Mouse (Mus musculus) cerebellum, adult 2 months (tissue): ENCODE data around the gene Icam5. TPM values are rescaled to one million over a fixed set of nuclear protein-coding genes. Genes with fewer than 3 reads are reported as not detected.

ENCODE experiments used
- DNase-seq, 2 experiments: peaks; one replicate each; pipeline ENCODE4 v3.0.0; 2021
- H3K27ac ChIP-seq: fragments of 200-500 bp; 2 replicates; pipeline ENCODE4 v1.5.1; 2012; ENCODE audit warnings: low read length, control low read depth, inconsistent platforms; ENCODE audit not compliant: insufficient read depth
- H3K27me3 ChIP-seq: fragments of 200-500 bp; 2 replicates; pipeline ENCODE4 v1.6.1; 2012; ENCODE audit warnings: inconsistent platforms, mild to moderate bottlenecking, low read length, moderate library complexity; ENCODE audit not compliant: control insufficient read depth, insufficient read depth
- H3K4me1 ChIP-seq: fragments of 200-500 bp; 2 replicates; pipeline ENCODE4 v1.6.1; 2011; ENCODE audit warnings: low read length; ENCODE audit not compliant: control insufficient read depth, insufficient read depth
- H3K4me3 ChIP-seq: fragments of 200-500 bp; replicated peaks from 2 replicates; pipeline ENCODE3; 2011; ENCODE audit warnings: mild to moderate bottlenecking, low read depth, low read length, control low read depth; ENCODE audit not compliant: insufficient read depth
- CTCF ChIP-seq: fragments of 200-500 bp; IDR thresholded peaks from 2 replicates; pipeline ENCODE4 v1.5.1; 2011; ENCODE audit warnings: low read depth, mild to moderate bottlenecking, control low read depth, low read length, moderate library complexity, borderline replicate concordance; ENCODE audit not compliant: insufficient read depth
- POLR2A ChIP-seq: fragments of 200-500 bp; IDR thresholded peaks from 2 replicates; pipeline ENCODE4 v1.6.1; 2011; ENCODE audit warnings: low read length, control low read depth, borderline replicate concordance; ENCODE audit not compliant: insufficient read depth
- WGBS: fragments of 180-500 bp; shearing (Covaris S2); methylation state at CpG from one replicate; pipeline ENCODE4 v1.1.7; 2018; 5-methylcytosine and 5-hydroxymethylcytosine counted together
- polyA plus RNA-seq: library from polyadenylated mRNA; depleted of rRNA; stranded (reverse); fragments of >200 nt; gene quantifications from 2 replicates; pipeline ENCODE4 v1.2.3, GENCODE M21; 2012; rRNA removed

Icam5 gene
- polyA plus RNA-seq: 1.6 and 2.5 TPM in 2 replicates

- WGBS: under 1% methylated on average over 35 of the region's 35 CpGs
- peak in 1 of 2 experiments; percentile 35 for DNase-seq
- H3K27me3 ChIP-seq: no peaks in the 10 kb centered on the region; the same call in 1 of the 2 replicates
- no peak for TF ChIP-seq POLR2A
- no peak for TF ChIP-seq CTCF
- peaks cover 9% of the 10 kb centered on the region for H3K4me1 ChIP-seq
- H3K4me3 ChIP-seq: peak within 1 kb of the TSS; percentile 44
- H3K27ac ChIP-seq: no peak within 1 kb of the TSS
Observed at GRCm38 (mm10) chr9:21031896-21032351, at the start of gene Icam5. TSS of gene Icam5 (plus strand) at chr9:21032073.

- H3K27me3 ChIP-seq: no peaks in the 10 kb centered on the region
- TF ChIP-seq POLR2A (no peak), CTCF (no peak)
- no peak overlapping the region for H3K4me3 ChIP-seq
- H3K27ac ChIP-seq: no peak overlapping the region
- 58% methylated on average over 3 of the region's 3 CpGs for WGBS
- no peak for DNase-seq
- H3K4me1 ChIP-seq: no peaks in the 10 kb centered on the region
Observed at GRCm38 (mm10) chr9:20982171-20982570, 49.7 kb upstream of the Icam5 start.

DNA sequence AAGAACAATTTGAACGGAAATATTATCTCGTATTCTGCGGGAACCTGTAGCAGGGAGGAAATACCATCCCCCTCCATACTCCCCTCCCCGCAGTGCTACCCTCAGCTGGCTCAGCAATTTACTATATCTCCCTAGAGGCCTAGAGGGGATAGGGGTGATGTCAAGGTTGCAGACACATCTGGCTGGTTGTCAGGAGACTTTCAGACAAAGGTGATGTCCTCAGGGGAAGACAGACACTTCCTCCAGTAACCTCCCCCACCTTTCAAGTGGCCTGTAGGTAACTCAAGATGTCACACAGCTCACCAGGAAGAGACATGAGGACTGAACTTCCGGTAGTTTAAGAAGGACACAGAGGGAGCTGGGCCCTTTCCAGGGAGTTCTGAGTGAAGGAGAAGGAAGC is 48.7 kb upstream of the Icam5 start:
- no peak overlapping the region for H3K27ac ChIP-seq
- H3K27me3 ChIP-seq: no peaks in the 10 kb centered on the region
- no peaks in the 10 kb centered on the region for H3K4me1 ChIP-seq
- 66% methylated on average over 5 of the region's 5 CpGs for whole genome bisulfite sequencing
- DNase-seq: no peak
- H3K4me3 ChIP-seq: no peak overlapping the region
- TF ChIP-seq CTCF (no peak), POLR2A (no peak)

DNA sequence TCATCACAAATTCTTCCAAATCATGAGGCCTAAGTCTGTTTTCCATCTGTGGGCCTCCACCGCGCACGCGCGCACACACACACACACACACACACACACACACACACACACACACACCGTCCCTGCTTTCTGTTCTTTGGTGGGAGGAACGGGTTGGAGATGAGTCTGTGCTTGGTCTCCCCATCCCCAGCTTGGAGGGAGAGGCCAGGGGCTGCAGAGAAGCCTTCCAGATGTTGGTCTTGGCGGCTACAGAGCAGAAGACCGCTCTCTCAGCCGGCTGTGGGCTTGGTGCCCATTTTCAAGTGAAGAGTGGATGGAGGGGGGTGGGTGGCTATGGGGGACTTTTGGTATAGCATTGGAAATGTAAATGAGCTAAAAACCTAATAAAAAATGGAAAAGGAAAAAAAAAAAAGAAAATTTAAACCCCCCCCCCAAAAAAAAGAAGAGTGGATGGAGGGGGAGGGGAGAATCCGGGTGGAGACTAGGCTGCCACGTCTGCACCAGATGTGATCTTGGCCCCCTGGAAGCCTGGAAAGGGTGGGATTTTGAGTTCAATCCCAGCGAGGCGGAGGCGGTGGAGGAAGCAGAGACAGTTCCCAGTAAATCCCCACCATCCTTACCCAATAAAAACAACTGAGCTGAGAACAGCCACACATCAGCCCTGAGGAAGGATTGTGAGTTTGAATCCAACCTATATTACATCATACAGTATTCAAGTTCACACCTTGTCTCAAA is 44.8 kb upstream of the Icam5 start:
- Histone ChIP-seq H3K4me1 (no peaks in the 10 kb centered on the region), H3K27me3 (no peaks in the 10 kb centered on the region), H3K4me3 (no peak overlapping the region), H3K27ac (no peak overlapping the region)
- TF ChIP-seq POLR2A (no peak), CTCF (no peak)
- no peak for DNase-seq
- WGBS: 44% methylated on average over 15 of the region's 15 CpGs

DNA sequence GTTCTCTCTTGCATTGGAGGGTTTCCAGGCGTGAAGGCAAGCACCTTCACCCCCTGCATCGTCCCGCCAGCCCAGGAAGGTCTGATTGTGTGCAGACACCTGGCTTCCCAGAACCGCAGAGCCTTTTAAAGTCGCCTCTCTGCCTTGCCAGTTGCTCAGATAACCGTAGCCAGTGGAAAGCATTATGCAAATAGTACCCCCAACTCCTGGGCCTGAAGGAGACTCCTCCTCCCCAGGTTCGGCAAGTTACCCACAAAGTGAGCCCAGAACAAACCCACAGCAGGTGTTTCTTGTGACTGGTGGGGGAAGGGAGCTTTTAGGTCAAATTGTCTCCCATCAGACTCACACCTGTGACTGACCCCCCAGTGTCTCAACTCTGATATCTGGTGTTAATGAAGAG is 43.9 kb upstream of the Icam5 start:
- no peaks in the 10 kb centered on the region for H3K27me3 ChIP-seq
- DNase-seq: no peak
- TF ChIP-seq CTCF (no peak), POLR2A (no peak)
- no peaks in the 10 kb centered on the region for H3K4me1 ChIP-seq
- 18% methylated on average over 7 of the region's 7 CpGs for WGBS
- no peak overlapping the region for H3K27ac ChIP-seq
- no peak overlapping the region for H3K4me3 ChIP-seq

- H3K4me3 ChIP-seq: no peak overlapping the region
- H3K4me1 ChIP-seq: no peaks in the 10 kb centered on the region
- TF ChIP-seq POLR2A (no peak), CTCF (no peak)
- no peak overlapping the region for H3K27ac ChIP-seq
- WGBS: 4% methylated on average over 10 of the region's 10 CpGs
- no peak for DNase-seq
- no peaks in the 10 kb centered on the region for H3K27me3 ChIP-seq
Observed at GRCm38 (mm10) chr9:20990861-20991260, 41.0 kb upstream of the Icam5 start.

DNA sequence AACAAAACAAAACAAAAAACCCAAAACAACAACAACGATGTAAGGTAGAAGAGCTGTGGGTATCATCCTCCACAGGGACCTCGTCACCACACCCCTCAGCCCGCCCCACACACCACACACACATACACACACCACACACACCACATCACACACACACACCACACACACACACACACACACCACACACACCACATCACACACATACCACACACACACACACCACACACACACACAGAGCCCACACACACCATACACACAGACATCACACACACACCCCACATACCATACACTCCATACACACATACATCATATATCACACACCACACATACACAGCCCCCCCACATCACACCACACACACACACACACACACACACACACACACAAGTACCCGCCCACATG is 40.3 kb upstream of the Icam5 start:
- H3K27me3 ChIP-seq: no peaks in the 10 kb centered on the region
- H3K27ac ChIP-seq: no peak overlapping the region
- WGBS: 93% methylated on average over 4 of the region's 4 CpGs
- DNase-seq: no peak
- H3K4me1 ChIP-seq: no peaks in the 10 kb centered on the region
- H3K4me3 ChIP-seq: no peak overlapping the region
- TF ChIP-seq POLR2A (no peak), CTCF (no peak)
